Mouse (Mus musculus): ENCODE results near the gene Trappc3l.
"Not testable (repeated sequence)": the region's sequence is repeated elsewhere in the genome, so short reads cannot be mapped to it uniquely, and the experiment has no call there.

Gene Trappc3l

GRCm38 (mm10) chr10:34037401-34037800 lies at the start of gene Trappc3l:
Gene Trappc3l (plus strand): TSS chr10:34037597.
- DNase-seq (ENCODE audit: low spot score in 2 of 2), result no peak

- DNase-seq (ENCODE audit: low spot score in 2 of 2), result not testable (repeated sequence)
Observed at GRCm38 (mm10) chr10:33996686-33997085, 40.7 kb upstream of the Trappc3l start.

GRCm38 (mm10) chr10:33998397-33998796 lies 39.0 kb upstream of the Trappc3l start:
- DNase-seq (ENCODE audit: low spot score in 2 of 2), result no peak

DNA sequence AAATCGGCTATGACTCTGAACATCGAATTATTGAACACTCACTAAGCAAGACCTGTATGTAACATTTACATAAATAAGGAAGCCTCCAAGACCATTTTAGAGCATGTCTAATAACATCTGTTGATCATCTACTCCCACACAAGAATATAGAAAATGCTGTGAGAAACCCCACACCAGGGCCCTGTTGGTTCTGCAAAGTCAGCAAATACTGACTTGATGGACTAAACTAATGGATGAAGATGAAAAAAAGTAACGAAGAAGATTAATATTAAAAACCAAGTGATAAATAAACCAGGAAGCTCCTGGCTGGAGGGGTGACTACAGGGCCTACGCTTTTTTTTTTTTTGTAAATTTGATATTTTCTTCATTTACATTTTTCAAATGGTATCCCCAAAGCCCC lies 24.8 kb upstream of the Trappc3l start:
- no peak for DNase-seq (ENCODE audit: low spot score in 2 of 2)

GRCm38 (mm10) chr10:34013241-34013640 lies 24.2 kb upstream of the Trappc3l start:
- DNase-seq (ENCODE audit: low spot score in 2 of 2), result no peak

- no peak for DNase-seq (ENCODE audit: low spot score in 2 of 2)
Observed at GRCm38 (mm10) chr10:34018746-34019301, 18.6 kb upstream of the Trappc3l start.

- DNase-seq (ENCODE audit: low spot score in 2 of 2), result peak; percentile 97 to 98
Observed at GRCm38 (mm10) chr10:34019302-34020075, 17.9 kb upstream of the Trappc3l start, which contains the start of gene Rwdd1. Gene Rwdd1 (minus strand): TSS chr10:34019624.

DNA sequence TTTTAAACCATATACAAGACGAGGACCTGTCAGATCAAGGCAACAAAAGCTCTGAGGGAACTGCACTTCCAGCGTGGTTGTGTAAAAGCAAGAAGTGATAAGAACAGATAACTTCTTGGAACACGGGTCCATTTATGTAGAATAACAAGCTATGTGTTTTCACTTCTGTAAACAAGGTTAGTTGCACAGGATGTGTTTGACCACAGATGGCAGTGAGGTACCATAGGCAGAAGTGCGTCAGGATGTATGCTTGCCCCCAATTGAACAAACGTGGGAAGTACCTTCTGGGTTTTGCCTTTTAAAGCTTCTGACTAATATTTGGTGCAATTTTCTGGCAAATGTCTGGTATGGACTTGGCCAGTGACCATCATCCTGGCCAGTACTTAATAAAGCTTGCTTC lies 7.1 kb upstream of the Trappc3l start:
- no peak for DNase-seq (ENCODE audit: low spot score in 2 of 2)

- DNase-seq (ENCODE audit: low spot score in 2 of 2), result peak; percentile 58 to 72
Observed at GRCm38 (mm10) chr10:34033630-34034305, 3.6 kb upstream of the Trappc3l start.

DNA sequence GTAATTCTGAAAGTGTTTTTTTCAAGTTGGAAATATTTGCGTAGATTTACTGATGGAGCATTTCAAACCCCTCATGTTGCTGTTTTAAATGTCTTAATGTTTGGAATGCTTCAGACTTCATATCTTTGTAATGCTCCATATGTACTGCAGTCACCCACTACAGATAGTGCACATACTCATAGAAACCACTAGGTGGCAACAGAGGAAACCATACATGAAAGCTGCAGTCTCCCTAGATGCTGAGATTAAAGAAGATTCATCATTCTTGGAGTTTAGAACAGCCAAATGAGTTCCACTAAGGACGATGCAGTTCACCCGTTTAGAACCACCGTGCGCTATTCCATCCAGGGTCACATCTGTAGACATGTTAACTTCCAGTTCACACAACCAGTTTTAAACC lies 810 bp upstream of the Trappc3l start:
- no peak for DNase-seq (ENCODE audit: low spot score in 2 of 2)

DNA sequence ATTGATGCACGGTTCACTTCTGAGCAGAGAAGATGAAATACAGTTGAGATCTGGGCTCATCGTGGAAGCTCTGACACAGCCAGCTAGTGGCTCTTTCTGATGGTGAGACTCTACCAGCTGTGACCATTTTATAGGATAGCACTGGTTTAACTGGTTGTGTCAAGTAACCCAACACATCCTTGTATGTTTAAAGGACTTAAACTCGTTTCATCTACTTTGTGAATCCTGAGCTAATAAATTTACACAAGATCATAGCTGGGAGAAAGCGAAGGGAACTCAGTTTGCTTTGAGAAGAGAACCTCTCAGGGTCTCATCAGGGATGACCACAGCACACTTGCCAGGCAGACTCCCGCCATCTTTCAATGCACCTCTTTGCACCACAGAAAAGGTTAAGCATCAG lies 6.8 kb downstream of the Trappc3l start, which contains the start of gene Calhm4:
TSS of gene Calhm4 (minus strand) at position 101 of the 400 bp plus-strand sequence.
- DNase-seq (ENCODE audit: low spot score in 2 of 2), result no peak

- no peak for DNase-seq (ENCODE audit: low spot score in 2 of 2)
Observed at GRCm38 (mm10) chr10:34053987-34054386, 16.6 kb downstream of the Trappc3l start.

GRCm38 (mm10) chr10:34066591-34066990 lies 29.2 kb downstream of the Trappc3l start:
- no peak for DNase-seq (ENCODE audit: low spot score in 2 of 2)

DNA sequence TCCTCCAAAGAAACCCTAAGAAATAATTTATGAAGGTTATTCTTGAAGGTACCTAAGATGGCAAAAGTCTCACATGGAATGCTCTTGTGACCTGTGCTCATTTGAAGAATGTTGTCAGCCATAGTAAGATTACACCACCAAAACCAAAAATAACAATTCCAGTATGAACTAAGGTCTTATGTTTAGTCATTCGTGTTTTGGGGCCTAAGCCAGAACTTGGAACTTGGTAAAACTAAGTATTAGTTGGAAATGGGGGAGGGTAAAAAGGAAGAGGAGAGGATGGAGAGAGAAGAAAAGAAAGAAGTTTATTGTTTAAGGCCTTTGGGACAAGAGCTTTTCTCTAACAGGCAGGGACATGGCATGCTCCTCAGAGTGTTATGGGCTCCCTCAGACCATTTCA lies 32.2 kb downstream of the Trappc3l start:
- no peak for DNase-seq (ENCODE audit: low spot score in 2 of 2)

DNA sequence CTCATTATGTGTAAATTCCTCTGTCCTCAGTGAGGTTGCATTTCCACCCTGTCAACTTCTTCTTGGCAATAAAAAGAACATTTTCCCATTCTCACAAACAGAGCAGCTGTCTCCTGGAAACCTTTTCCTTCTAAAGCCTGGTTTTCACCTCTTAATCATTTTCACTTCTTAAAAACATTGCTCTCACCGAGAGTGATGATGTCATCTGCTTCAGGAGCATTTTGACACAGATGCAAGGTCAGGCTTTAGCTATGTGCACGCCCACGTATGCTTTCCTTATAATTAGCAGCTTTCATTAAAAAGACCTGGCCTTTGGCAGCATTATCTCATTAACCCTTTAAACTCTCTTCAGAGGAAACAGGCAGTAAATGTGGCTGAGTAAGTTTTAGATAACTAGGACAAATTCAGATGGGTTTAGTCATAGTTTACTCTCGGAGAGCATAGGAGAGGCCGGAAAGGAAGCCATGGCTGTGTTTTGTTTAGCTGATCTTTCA lies 33.6 kb downstream of the Trappc3l start:
- DNase-seq (ENCODE audit: low spot score in 2 of 2), result no peak

- no peak for DNase-seq (ENCODE audit: low spot score in 2 of 2)
Observed at GRCm38 (mm10) chr10:34071650-34072049, 34.3 kb downstream of the Trappc3l start.

- no peak for DNase-seq (ENCODE audit: low spot score in 2 of 2)
Observed at GRCm38 (mm10) chr10:34074522-34075200, 37.3 kb downstream of the Trappc3l start.

DNA sequence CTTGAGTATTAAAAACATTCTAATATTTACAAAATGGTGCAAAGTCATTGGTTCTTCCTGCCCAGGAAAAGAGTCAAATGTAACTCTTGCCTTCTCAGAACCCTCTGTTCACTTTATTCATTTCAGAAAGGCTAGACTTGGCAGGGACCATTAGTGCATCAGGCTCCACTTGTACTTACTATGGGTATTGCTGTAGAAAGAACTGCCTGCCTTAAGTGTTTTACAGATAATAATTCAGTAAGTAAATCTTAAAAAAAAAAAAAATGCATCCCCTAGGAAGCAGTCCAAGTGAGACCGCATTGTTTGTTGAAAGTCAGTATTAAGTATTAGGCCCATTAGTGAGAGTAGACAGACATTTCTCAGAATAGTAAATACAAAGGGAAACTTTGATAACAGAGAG lies 49.1 kb downstream of the Trappc3l start:
- no peak for DNase-seq (ENCODE audit: low spot score in 2 of 2)

- DNase-seq (ENCODE audit: low spot score in 2 of 2), result no peak
Observed at GRCm38 (mm10) chr10:34088515-34088914, 51.1 kb downstream of the Trappc3l start.

GRCm38 (mm10) chr10:34089517-34089916 lies 52.1 kb downstream of the Trappc3l start:
- DNase-seq (ENCODE audit: low spot score in 2 of 2), result no peak

GRCm38 (mm10) chr10:34090481-34090880 lies 53.1 kb downstream of the Trappc3l start:
- DNase-seq (ENCODE audit: low spot score in 2 of 2), result no peak

DNA sequence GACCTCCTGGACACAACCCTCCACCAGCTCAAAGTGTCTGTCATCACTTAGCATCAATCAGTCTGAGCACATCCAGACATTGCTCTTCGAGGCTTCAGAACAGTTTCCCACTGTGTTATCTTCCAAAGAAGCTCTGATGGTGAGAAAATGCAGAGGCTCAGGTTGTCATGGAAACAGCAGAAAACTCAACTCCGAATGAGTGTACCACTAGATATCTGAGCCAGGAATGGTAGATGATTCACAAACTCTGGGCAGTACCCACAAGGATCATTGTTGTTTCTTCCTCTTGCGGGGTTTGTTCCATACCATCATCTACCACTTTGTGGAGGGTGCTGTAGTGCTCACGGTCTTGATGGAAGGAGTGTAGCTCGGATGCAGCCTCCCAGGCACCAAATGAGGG lies 54.5 kb downstream of the Trappc3l start:
- DNase-seq (ENCODE audit: low spot score in 2 of 2), result no peak

All from urinary bladder, postnatal 4 days (tissue).